Mouse (Mus musculus) thymus, postnatal 36 days (tissue): ENCODE measurements around the gene Trio.

ENCODE experiments used
- DNase-seq, 2 experiments: peaks; one replicate each; pipeline ENCODE4 v3.0.0; 2022; ENCODE audit warnings: mixed read lengths in 2 of 2

Gene Trio

DNA sequence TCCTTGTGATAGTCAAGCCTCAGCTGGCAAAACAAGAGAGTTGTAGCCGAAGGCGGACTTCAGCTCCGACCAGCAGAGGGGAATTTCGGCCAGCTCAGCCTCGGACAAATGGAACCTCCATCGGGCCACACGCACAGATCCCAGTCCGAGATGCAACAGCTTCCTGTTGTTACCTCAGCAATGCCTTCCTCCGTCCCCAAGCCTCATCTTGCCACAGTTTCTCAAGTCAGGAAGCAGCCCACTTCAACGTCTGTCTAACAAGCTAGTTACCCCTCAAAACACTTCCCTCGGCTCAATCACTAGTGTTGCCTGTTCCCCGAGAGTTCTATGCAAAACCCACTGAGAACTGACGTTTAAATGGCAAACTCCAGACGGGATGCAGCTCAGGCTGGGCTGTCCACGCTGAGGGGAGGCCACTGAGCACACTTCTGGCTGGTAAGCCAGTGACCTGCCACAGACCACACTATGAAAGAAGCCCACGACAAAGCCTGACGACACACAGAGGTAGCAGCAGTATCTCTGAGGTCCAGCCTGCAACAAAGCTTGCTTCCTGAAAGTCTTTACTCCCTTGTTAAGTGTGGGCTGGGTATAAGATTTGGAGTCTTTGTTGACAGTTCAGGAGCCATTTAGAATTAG lies 34.5 kb downstream of the Trio start:
- no peak for DNase-seq

DNA sequence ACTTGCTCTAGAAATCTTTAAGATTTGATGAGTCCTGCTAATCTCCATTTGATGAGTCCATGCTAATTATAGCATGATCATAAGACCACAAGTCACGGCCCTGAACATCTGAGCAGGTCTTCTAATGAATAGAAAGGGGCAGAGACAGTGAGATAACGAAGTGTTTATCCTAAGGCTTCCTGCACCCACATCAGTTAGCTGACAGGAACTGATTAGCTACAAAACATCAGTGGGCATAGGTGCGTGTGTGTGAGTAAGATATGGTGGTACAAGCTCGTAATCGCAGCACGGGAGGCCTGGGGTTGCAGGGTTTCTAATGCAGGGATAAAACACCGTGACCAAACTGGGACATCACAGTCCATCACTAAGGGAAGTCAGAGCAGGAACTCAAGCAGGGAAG lies 37.7 kb downstream of the Trio start:
- DNase-seq: no peak

- DNase-seq: no peak
These were observed 40.8 kb downstream of the Trio start for GRCm38 (mm10) chr15:27984881-27985280.

GRCm38 (mm10) chr15:27981764-27982500 lies 43.7 kb downstream of the Trio start:
- DNase-seq: no peak

DNA sequence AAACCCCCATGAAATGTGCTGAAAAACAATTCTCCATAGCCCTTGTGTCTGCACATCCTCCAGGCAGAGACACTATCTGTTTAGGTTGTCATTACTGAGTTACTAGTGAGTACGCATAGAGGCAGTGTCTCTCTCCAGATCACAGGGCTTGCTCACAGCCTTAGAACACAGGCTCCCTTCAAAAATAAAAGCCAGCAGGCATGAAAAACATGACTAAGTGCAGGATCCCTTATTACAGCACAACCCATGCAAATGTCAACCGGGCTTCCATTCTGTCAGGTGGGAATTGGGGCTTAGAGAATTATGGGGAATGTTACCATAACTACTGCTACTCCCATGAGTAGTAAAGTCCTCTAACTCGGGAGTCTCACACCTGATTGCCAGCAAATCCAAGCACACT lies 44.4 kb downstream of the Trio start:
- no peak for DNase-seq

- DNase-seq: no peak
These were observed 45.2 kb downstream of the Trio start for GRCm38 (mm10) chr15:27980436-27980835.

- DNase-seq: no peak
These were observed 48.7 kb downstream of the Trio start for GRCm38 (mm10) chr15:27976950-27977349.

DNA sequence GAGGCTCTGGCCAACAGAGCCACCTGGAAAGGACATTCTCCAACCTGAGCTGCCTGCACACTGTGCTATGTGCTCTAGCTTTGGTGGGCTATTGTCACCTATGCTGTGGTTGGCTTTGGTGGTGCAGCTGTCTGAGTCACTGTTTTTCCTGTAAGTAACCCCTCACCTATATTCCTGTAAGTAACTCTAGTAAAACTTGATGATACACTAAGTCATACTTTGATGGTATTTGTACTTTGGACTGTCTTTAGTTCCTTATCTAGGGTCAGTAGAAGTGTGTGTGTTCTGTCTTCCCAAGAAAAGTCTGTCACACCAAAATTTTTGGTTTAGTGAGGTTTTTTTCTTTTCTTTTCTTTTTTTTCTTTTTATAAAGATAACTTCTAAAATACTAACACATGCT lies 49.3 kb downstream of the Trio start:
- DNase-seq: no peak

- no peak for DNase-seq
These were observed 51.0 kb downstream of the Trio start for GRCm38 (mm10) chr15:27974637-27975036.

DNA sequence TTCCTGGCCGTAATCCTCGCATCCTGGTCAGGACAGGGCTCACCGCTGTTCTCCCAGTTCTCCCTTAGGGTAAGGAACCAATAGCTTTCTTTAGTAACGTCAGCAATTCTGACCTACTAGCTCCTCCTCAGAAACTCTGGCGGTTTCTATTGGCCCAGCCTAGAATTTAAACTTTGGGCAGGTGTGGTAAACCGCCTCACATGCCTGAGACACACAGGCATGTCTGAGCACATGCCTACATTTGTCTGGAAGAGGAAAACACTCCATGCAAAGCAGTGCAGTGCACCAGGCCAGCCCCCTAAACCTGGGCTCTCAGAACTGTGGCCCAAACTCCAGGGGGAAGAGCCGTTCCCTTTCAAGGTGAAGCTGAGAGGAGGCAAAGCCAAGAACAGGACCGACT lies 57.5 kb downstream of the Trio start:
- DNase-seq: no peak

- no peak for DNase-seq
These were observed 58.3 kb downstream of the Trio start for GRCm38 (mm10) chr15:27967128-27967876.

GRCm38 (mm10) chr15:27964877-27965276 lies 60.8 kb downstream of the Trio start:
- DNase-seq: no peak

DNA sequence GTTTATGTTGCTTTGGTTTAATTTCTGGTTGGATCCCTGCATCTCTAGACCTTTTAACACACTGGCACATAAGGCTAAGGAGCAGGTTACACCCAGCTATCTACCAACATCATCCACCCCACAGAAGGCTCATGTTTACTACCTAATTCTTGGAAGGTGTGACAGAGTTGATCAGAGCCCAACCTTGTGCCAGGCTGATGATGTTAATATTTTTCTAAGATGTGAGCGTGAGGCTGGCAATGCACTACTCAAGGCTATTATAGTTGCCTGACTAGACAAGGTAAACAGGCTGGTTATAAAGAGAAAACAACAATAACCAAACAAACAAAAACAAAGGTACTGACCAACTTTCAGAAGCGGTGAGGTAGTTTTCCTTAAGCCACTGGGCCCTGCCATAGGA lies 62.1 kb downstream of the Trio start:
- DNase-seq: no peak

- DNase-seq: no peak
These were observed 65.0 kb downstream of the Trio start for GRCm38 (mm10) chr15:27960642-27961041.

- DNase-seq: no peak
These were observed 67.8 kb downstream of the Trio start for GRCm38 (mm10) chr15:27957867-27958266.

GRCm38 (mm10) chr15:27955614-27956013 lies 70.0 kb downstream of the Trio start:
- no peak for DNase-seq

DNA sequence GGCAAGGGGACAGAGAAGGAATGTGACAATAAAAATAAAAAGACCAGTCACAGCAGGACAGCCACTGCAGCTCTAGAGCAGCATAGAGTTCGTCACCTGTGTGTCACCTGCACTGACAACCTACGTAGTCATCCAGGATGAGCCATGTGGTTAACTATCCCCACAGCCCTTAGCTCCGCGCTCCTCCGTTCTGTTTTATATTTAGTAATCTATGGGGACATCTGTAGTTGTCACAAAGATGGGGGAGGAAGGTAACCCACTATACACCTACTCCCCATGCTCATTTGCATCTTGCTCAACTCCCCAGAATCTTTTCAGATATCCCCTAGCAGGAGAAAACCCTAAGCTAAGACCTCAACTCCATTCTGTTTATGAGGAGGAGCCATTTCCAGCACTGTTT lies 71.3 kb downstream of the Trio start:
- DNase-seq: no peak

GRCm38 (mm10) chr15:27953570-27953969 lies 72.1 kb downstream of the Trio start:
- DNase-seq: no peak

DNA sequence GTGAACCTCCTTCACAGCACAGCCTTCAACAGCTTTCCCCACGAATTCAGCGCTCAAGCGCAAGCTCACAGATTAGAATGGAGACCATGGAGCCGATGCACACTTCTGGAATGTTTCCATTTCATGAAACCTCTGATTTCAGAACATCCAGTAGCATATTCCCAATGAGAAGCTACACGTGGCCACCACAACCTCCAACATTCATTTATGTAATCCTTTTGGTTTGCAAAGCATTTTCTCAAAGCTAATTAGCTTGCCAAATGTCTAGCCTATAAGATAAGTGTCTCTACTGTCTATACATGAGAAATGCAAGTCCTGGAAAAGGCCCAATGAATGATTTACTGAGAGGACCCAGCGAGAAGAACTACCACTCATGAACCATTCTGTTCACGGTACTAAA lies 74.5 kb downstream of the Trio start:
- DNase-seq: no peak

DNA sequence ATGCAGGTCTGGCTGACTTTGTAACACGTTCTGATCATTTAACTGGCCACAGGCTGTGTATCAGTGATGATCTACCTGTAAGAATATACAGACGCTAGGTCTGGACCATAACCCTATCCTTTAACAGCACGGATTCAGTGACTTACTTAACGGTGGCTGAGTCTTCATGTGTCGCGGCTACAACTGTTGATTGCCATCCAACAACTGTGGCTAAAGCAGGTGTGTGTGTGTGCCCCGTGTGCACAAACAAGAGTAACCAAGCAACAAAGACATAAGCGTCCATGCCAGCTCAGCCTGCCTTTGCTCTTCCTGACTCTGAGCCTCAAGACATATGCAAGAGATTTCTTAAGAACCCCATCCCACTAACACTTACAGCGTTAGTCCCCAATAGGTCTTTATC lies 76.5 kb downstream of the Trio start:
- no peak for DNase-seq

GRCm38 (mm10) chr15:27947880-27948279 lies 77.8 kb downstream of the Trio start:
- DNase-seq: no peak

- no peak for DNase-seq
These were observed 80.1 kb downstream of the Trio start for GRCm38 (mm10) chr15:27945570-27945969.

DNA sequence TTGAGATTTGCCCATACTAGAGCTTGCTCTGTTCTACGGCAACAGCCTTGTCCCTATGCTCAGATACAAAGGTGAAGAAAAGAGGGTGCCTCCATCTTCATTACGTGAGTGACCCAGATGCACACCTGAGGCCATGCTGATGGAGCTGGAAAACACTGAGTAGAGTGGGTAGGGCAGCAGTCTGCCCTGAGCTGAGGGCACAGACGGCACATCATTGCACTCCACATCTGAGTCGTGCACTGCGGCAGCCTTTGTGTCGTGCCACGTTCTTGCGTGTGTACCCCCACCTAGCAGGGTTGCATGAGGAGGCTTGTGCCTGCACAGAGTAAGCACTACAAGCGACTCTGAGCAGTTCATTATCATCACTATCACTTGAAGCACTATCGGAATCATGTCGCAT lies 80.8 kb downstream of the Trio start:
- DNase-seq: no peak
